Mouse (Mus musculus) embryonic fibroblast, embryonic 13.5 days (primary cell): ENCODE measurements around the gene Tubgcp3.

Source experiments
- CTCF ChIP-seq: IDR thresholded peaks from 2 replicates; pipeline ENCODE4 v1.5.1; 2011; ENCODE audit warnings: mild to moderate bottlenecking, control low read depth, low read length, moderate library complexity, borderline replicate concordance; ENCODE audit not compliant: insufficient read depth
- POLR2A ChIP-seq: IDR thresholded peaks from 2 replicates; pipeline ENCODE4 v1.6.1; 2011; ENCODE audit warnings: low read depth, mild to moderate bottlenecking, control low read depth, low read length, moderate library complexity

DNA sequence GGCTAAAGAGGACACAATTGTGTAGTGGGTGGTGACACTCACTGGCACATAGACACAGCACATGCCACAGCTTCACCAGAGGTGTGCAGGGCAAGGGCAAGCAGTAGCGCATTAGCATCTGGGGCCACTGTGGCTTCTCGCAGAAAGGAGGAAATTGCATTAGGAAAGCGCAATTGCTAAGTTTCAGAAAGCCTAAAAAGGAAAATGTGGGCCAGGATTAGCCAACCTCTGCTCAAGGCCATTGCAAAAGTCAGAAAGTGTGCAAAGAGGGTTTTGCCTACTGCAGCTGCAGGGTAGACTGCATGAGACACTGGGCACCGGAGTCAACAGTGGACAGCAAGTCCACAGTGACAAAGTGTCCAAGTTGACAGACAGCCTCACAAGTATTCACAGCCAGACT is 31.5 kb upstream of the Tubgcp3 start:
- TF ChIP-seq POLR2A = no peak
- no peak for TF ChIP-seq CTCF
